ENCODE assay signal across 8 mouse cellular contexts in genomic region chr7:130865613-130866591, GRCm38 (mm10). TPM values are rescaled to one million over a fixed set of nuclear protein-coding genes. Genes with fewer than 3 reads are reported as not detected.
DNase-seq lines count a peak whose midpoint lies in the region; ATAC-seq and TF ChIP-seq lines count a peak whose summit lies in the region.

TSS of gene Plekha1 (plus strand) at chr7:130865756.

- H3K9me3 ChIP-seq in E14TG2a.4 (ENCODE audit: low read length) = no peaks in the 10 kb centered on the region
- no peaks in the 10 kb centered on the region for H3K9me3 ChIP-seq in forebrain, embryonic 16.5 days (ENCODE audit: control insufficient read depth, low read length)
- no peaks in the 10 kb centered on the region for H3K9me3 ChIP-seq in liver, postnatal 0 days (ENCODE audit: low read length)
- H3K9me3 ChIP-seq in neural tube, embryonic 13.5 days = no peaks in the 10 kb centered on the region

- peaks cover 52% of the 10 kb centered on the region for H3K4me1 ChIP-seq in E14TG2a.4 (replicated peaks; ENCODE audit: low read depth, low read length)
- peaks cover 9% of the 10 kb centered on the region for H3K4me1 ChIP-seq in forebrain, embryonic 16.5 days (replicated peaks; ENCODE audit: control insufficient read depth, insufficient read depth, low read length)
- peaks cover 4% of the 10 kb centered on the region; the same call in 1 of the 2 replicates for H3K4me1 ChIP-seq in liver, postnatal 0 days (ENCODE audit: insufficient read depth)
- peaks cover 33% of the 10 kb centered on the region for H3K4me1 ChIP-seq in neural tube, embryonic 13.5 days (replicated peaks)

- H3K27ac ChIP-seq in forebrain, embryonic 16.5 days (ENCODE audit: low read length) = peak within 1 kb of the TSS; percentile 79
- H3K27ac ChIP-seq in liver, postnatal 0 days (ENCODE audit: low read depth) = peak within 1 kb of the TSS; percentile 83
- peak within 1 kb of the TSS; percentile 88 for H3K27ac ChIP-seq in neural tube, embryonic 13.5 days (replicated peaks)

- H3K4me2 ChIP-seq in forebrain, embryonic 16.5 days (ENCODE audit: low read length) = peak within 1 kb of the TSS; percentile 66
- H3K4me2 ChIP-seq in liver, postnatal 0 days (ENCODE audit: low read depth, low read length) = peak within 1 kb of the TSS; percentile 77
- peak within 1 kb of the TSS; percentile 64 for H3K4me2 ChIP-seq in neural tube, embryonic 13.5 days

- H3K9ac ChIP-seq in forebrain, embryonic 16.5 days (replicated peaks; ENCODE audit: low read depth, low read length) = peak within 1 kb of the TSS; percentile 86
- H3K9ac ChIP-seq in liver, postnatal 0 days (replicated peaks) = peak within 1 kb of the TSS; percentile 83
- peak within 1 kb of the TSS; percentile 90 for H3K9ac ChIP-seq in neural tube, embryonic 13.5 days

- TF ChIP-seq EP300 in liver, postnatal 0 days (IDR thresholded peaks at IDR 0.05; ENCODE audit: low read depth) = no peak; the same call in 1 of the 2 replicates

- peaks cover 38% of the 10 kb centered on the region for H3K27me3 ChIP-seq in E14TG2a.4 (ENCODE audit: insufficient read depth, low read length)
- no peaks in the 10 kb centered on the region; the same call in 1 of the 2 replicates for H3K27me3 ChIP-seq in forebrain, embryonic 16.5 days (replicated peaks; ENCODE audit: control insufficient read depth, insufficient read depth, low read length)
- no peaks in the 10 kb centered on the region for H3K27me3 ChIP-seq in liver, postnatal 0 days (ENCODE audit: insufficient read depth, low read length)
- H3K27me3 ChIP-seq in neural tube, embryonic 13.5 days = no peaks in the 10 kb centered on the region

- peak within 1 kb of the TSS; percentile 93 for H3K4me3 ChIP-seq in E14TG2a.4 (replicated peaks; ENCODE audit: low read length)
- H3K4me3 ChIP-seq in forebrain, embryonic 16.5 days (replicated peaks; ENCODE audit: low read length) = peak within 1 kb of the TSS; percentile 85
- H3K4me3 ChIP-seq in liver, postnatal 0 days (ENCODE audit: low read depth, low read length) = peak within 1 kb of the TSS; percentile 77
- peak within 1 kb of the TSS; percentile 79 for H3K4me3 ChIP-seq in neural tube, embryonic 13.5 days

- under 1% methylated on average over 92 of the region's 114 CpGs for WGBS in forebrain, embryonic 16.5 days
- WGBS in liver, postnatal 0 days (ENCODE audit: insufficient replicate concordance) = under 1% methylated on average over 74 of the region's 114 CpGs
- under 1% methylated on average over 85 of the region's 114 CpGs for WGBS in neural tube, embryonic 13.5 days

- TF ChIP-seq CTCF in E14TG2a.4 (conservative IDR thresholded peaks at IDR 0.05; ENCODE audit: low read length) = no peak
- TF ChIP-seq CTCF in liver, postnatal 0 days (IDR thresholded peaks at IDR 0.05; ENCODE audit: low read depth) = no peak

- intact Hi-C loops in heart, postnatal 25 days (cut with DNase I) = loop anchor here (10.0 kb wide), 1 partner anchor 341 kb away; the partner anchor contains the start of gene Ate1

- DNase-seq in cerebellum, adult 11 months = peak; percentile 98
- peak; percentile 98 for DNase-seq in heart, postnatal 25 days (ENCODE audit: low spot score)
- DNase-seq in layer of hippocampus, adult 11-12 months (ENCODE audit: low spot score) = peak; percentile 99
- DNase-seq in liver, postnatal 0 days = peak; percentile 94
- peak; percentile 99 for DNase-seq in telencephalon, adult 2 months (ENCODE audit: low read depth, low spot score)

- ATAC-seq in forebrain, embryonic 16.5 days = peak; percentile 99
- peak; percentile 98 for ATAC-seq in liver, postnatal 0 days
- peak; percentile 97 for ATAC-seq in neural tube, embryonic 13.5 days (ENCODE audit: low read depth)

- no peaks in the 10 kb centered on the region for H3K36me3 ChIP-seq in E14TG2a.4 (ENCODE audit: insufficient read depth, low read length)
- no peaks in the 10 kb centered on the region for H3K36me3 ChIP-seq in forebrain, embryonic 16.5 days (ENCODE audit: control insufficient read depth, insufficient read depth)
- H3K36me3 ChIP-seq in liver, postnatal 0 days (replicated peaks; ENCODE audit: insufficient read depth, low read length) = no peaks in the 10 kb centered on the region
- no peaks in the 10 kb centered on the region for H3K36me3 ChIP-seq in neural tube, embryonic 13.5 days

RNA-seq across cellular contexts. Expression of gene Plekha1, which starts in this region (rescaled TPM):
- polyA plus RNA-seq in forebrain, embryonic 16.5 days (2015; fragmentation: Nextera tagmentation; extraction: Ambion mirVana) = 57.1 and 58.9 TPM in 2 replicates
- 10 to 100 TPM; 37.3 to 42.6 TPM for total RNA-seq in heart, postnatal 25 days (2021)
- 12.8 and 15.8 TPM in 2 replicates for polyA plus RNA-seq in liver, postnatal 0 days (2015; fragmentation: Nextera tagmentation; extraction: Ambion mirVana)
- 64.1 and 68.9 TPM in 2 replicates for polyA plus RNA-seq in neural tube, embryonic 13.5 days (2015; fragmentation: Nextera tagmentation; extraction: Ambion mirVana)

Comparison
In these comparisons a context has a peak if more than half of its experiments do, and no peak if none do; other contexts are left out.
1. Peak in every context shown above with its lines: DNase-seq, ATAC-seq, H3K4me3 ChIP-seq and H3K27ac ChIP-seq.